Comparison of ENCODE assay signal across 9 mouse cellular contexts in the genomic region with DNA sequence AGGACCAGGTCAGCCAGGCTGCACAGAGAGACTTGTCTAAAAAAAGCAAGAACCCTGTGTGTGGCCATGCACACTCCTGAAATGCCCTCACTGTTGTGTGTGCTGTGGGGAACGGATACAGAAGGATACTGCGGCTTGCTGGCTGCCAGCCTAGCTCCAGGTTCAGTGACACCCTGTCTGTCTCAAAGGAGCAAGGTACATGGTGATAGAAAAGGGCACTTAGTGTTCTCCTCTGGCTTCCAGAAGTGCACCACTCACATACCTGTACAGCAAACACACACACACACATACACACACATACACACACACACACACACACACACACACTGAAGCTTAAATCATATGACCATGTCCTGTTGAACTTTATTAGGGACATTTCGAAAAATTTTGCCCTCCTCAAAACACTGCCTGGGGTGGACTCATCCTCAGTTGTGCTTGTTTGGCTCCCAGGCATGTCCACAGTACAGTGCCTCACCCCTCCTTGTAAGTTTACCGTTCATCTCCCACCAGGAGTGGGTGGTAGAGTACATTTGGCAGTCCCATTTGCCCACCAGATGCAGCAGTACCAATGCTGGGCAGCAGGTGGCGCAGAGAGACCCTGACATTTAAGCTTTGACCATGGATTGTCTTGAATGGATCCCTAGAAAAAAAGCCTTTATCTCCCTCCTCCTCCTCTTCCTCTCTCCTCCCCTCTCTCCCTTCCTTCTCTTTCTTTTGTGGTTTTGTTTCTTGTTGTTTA. TPM values are rescaled to one million over a fixed set of nuclear protein-coding genes. Genes with fewer than 3 reads are reported as not detected.
DNase-seq lines count a peak whose midpoint lies in the region; ATAC-seq and TF ChIP-seq lines count a peak whose summit lies in the region.
"Had no signal": no experiment of that assay in that cellular context is flagged by ENCODE, and none has a peak within 500 bp of the region (broad histone marks: within the 10 kb centered on the region; RNA-seq: fewer than 3 reads in every experiment).

No protein-coding gene starts in this region.

- WGBS in embryonic facial prominence, embryonic 10.5 days, result 47% methylated on average over 5 of the region's 5 CpGs
- 41% methylated on average over 5 of the region's 5 CpGs for WGBS in heart, embryonic 13.5 days

- H3K9me3 ChIP-seq in E14TG2a.4 (ENCODE audit: low read length), result no peaks in the 10 kb centered on the region
- no peaks in the 10 kb centered on the region for H3K9me3 ChIP-seq in embryonic facial prominence, embryonic 10.5 days
- H3K9me3 ChIP-seq in heart, embryonic 13.5 days, result no peaks in the 10 kb centered on the region

- no peaks in the 10 kb centered on the region for H3K36me3 ChIP-seq in E14TG2a.4 (ENCODE audit: insufficient read depth, low read length)
- H3K36me3 ChIP-seq in embryonic facial prominence, embryonic 10.5 days (replicated peaks), result no peaks in the 10 kb centered on the region
- H3K36me3 ChIP-seq in heart, embryonic 13.5 days, result no peaks in the 10 kb centered on the region

- H3K4me2 ChIP-seq in heart, embryonic 13.5 days, result no peak overlapping the region

- no peak overlapping the region for H3K27ac ChIP-seq in embryonic facial prominence, embryonic 10.5 days (replicated peaks)
- no peak overlapping the region for H3K27ac ChIP-seq in heart, embryonic 13.5 days (replicated peaks)
- H3K27ac ChIP-seq: macrophage had no signal

- DNase-seq in adrenal gland, adult 8-10 months, result peak; percentile 60
- peak; percentile 87 for DNase-seq in embryonic facial prominence, embryonic 10.5 days (ENCODE audit: low spot score)
- peak; percentile 54 to 85 for DNase-seq in layer of hippocampus, adult 18-20 months (ENCODE audit: low spot score in 2 of 2)
- DNase-seq in lung, postnatal 10 days, result peak; percentile 90
- peak; percentile 69 to 77 for DNase-seq in right cerebral cortex, postnatal 10 days (ENCODE audit: low spot score in 2 of 2)
- DNase-seq in urinary bladder, postnatal 14 days (ENCODE audit: low spot score), result peak; percentile 83

- ATAC-seq in heart, embryonic 13.5 days (ENCODE audit: extremely low read depth, insufficient number of reproducible peaks, low FRiP score, low TSS enrichment), result peak; percentile 25; the same call in 1 of the 2 replicates

- H3K9ac ChIP-seq in heart, embryonic 13.5 days, result no peak overlapping the region

- H3K4me3 ChIP-seq in E14TG2a.4 (replicated peaks; ENCODE audit: low read length), result no peak overlapping the region
- no peak overlapping the region for H3K4me3 ChIP-seq in embryonic facial prominence, embryonic 10.5 days
- no peak overlapping the region for H3K4me3 ChIP-seq in heart, embryonic 13.5 days

- peaks cover 5% of the 10 kb centered on the region for H3K4me1 ChIP-seq in E14TG2a.4 (replicated peaks; ENCODE audit: low read depth, low read length)
- H3K4me1 ChIP-seq in embryonic facial prominence, embryonic 10.5 days, result peaks cover 5% of the 10 kb centered on the region
- H3K4me1 ChIP-seq in heart, embryonic 13.5 days, result peaks cover 6% of the 10 kb centered on the region

- peak; percentile 98 for TF ChIP-seq CTCF in E14TG2a.4 (conservative IDR thresholded peaks at IDR 0.05; ENCODE audit: low read length)

- H3K27me3 ChIP-seq in E14TG2a.4 (ENCODE audit: insufficient read depth, low read length), result peaks cover 7% of the 10 kb centered on the region; the same call in 1 of the 2 replicates
- H3K27me3 ChIP-seq in embryonic facial prominence, embryonic 10.5 days (replicated peaks; ENCODE audit: low read depth, poor library complexity, severe bottlenecking), result no peaks in the 10 kb centered on the region
- H3K27me3 ChIP-seq in heart, embryonic 13.5 days (replicated peaks), result no peaks in the 10 kb centered on the region

RNA-seq across cellular contexts. Expression of gene Acbd3, which starts 5.7 kb away (rescaled TPM):
- 10 to 100 TPM; 48.1 to 51.3 (median 50.6) TPM for total RNA-seq in adrenal gland, adult 8-10 months (2022)
- 16.6 and 18.5 TPM in 2 replicates for polyA plus RNA-seq in embryonic facial prominence, embryonic 10.5 days (2016; fragmentation: Nextera tagmentation; extraction: Ambion mirVana)
- polyA plus RNA-seq in heart, embryonic 13.5 days (2015; fragmentation: Nextera tagmentation; extraction: Ambion mirVana), result 18.5 and 18.8 TPM in 2 replicates
- 10 to 100 TPM; 34.3 to 34.8 TPM for total RNA-seq in layer of hippocampus, adult 18-20 months (2021)

RNA-seq across cellular contexts. Expression of gene Mixl1, which starts 23.3 kb away (rescaled TPM):
- total RNA-seq in adrenal gland, adult 8-10 months (2022), result not detected
- 0.33 and 0.77 TPM in 2 replicates for polyA plus RNA-seq in embryonic facial prominence, embryonic 10.5 days (2016; fragmentation: Nextera tagmentation; extraction: Ambion mirVana)
- polyA plus RNA-seq in heart, embryonic 13.5 days (2015; fragmentation: Nextera tagmentation; extraction: Ambion mirVana), result 0.16 and 0.24 TPM in 2 replicates
- total RNA-seq in layer of hippocampus, adult 18-20 months (2021), result not detected
- polyA plus RNA-seq: macrophage had no signal
